In genomic region chr3:145103321-145103720, GRCm38 (mm10) we compare ENCODE assay signal across 23 mouse cellular contexts. TPM values are rescaled to one million over a fixed set of nuclear protein-coding genes. Genes with fewer than 3 reads are reported as not detected.
"Had no signal": no experiment of that assay in that cellular context is flagged by ENCODE, and none has a peak within 500 bp of the region (broad histone marks: within the 10 kb centered on the region; RNA-seq: fewer than 3 reads in every experiment).

No protein-coding gene starts in this region.

- H3K27me3 ChIP-seq: limb, embryonic 12.5 days; limb, embryonic 15.5 days; midbrain, embryonic 12.5 days; midbrain, embryonic 15.5 days; stomach, embryonic 15.5 days had no signal

- H3K36me3 ChIP-seq: limb, embryonic 12.5 days; limb, embryonic 15.5 days; midbrain, embryonic 12.5 days; midbrain, embryonic 15.5 days; stomach, embryonic 15.5 days had no signal

- DNase-seq: kidney, adult 8-10 months; kidney, postnatal 14 days; kidney, postnatal 4 days; left cerebral cortex, postnatal 4 days; liver, postnatal 0 days; lung, embryonic 14.5 days; right cerebral cortex, postnatal 14 days; right cerebral cortex, postnatal 4 days; thymus, postnatal 36 days had no signal

- H3K27ac ChIP-seq: limb, embryonic 12.5 days; limb, embryonic 15.5 days; liver, embryonic 14.5 days; midbrain, embryonic 12.5 days; midbrain, embryonic 15.5 days; stomach, embryonic 15.5 days had no signal

- H3K4me3 ChIP-seq: limb, embryonic 12.5 days; limb, embryonic 15.5 days; midbrain, embryonic 12.5 days; midbrain, embryonic 15.5 days; stomach, embryonic 15.5 days had no signal

- ATAC-seq: liver, postnatal 0 days; lung, postnatal 0 days; midbrain, embryonic 15.5 days had no signal

- H3K4me2 ChIP-seq: limb, embryonic 12.5 days; limb, embryonic 15.5 days; liver, embryonic 11.5 days; lung, embryonic 14.5 days; midbrain, embryonic 12.5 days; midbrain, embryonic 15.5 days; stomach, embryonic 15.5 days had no signal

RNA-seq across cellular contexts. Expression of gene Clca2, which starts 4.1 kb away (rescaled TPM):
- total RNA-seq: layer of hippocampus, adult 18-20 months; left cerebral cortex, adult 8-10 months; left cerebral cortex, postnatal 14 days; left cerebral cortex, postnatal 4 days; megakaryocyte, adult 5-6 weeks had no signal
- polyA plus RNA-seq: liver, embryonic 14.5 days; liver, postnatal 0 days; macrophage; neural tube, embryonic 14.5 days had no signal
